Mouse (Mus musculus) left cerebral cortex, adult 8-10 months (tissue): ENCODE measurements around the gene Gabarap. TPM values are rescaled to one million over a fixed set of nuclear protein-coding genes. Genes with fewer than 3 reads are reported as not detected.

Source experiments
- DNase-seq, 2 experiments: peaks; one replicate each; pipeline ENCODE4 v3.0.0; 2022; ENCODE audit warnings: low spot score in 2 of 2
- total RNA-seq, 4 experiments: library from RNA; stranded (reverse); gene quantifications; 2 replicates each; pipeline ENCODE4 v1.2.4; 2022

Gabarap gene
- total RNA-seq, 4 experiments from 2014 or later = 218 to 247 (median 236) TPM

- DNase-seq = no peak
Observed at GRCm38 (mm10) chr11:70020022-70020631, 29.2 kb downstream of the Gabarap start.

GRCm38 (mm10) chr11:70020731-70021263, 29.9 kb downstream of the Gabarap start:
- peak; percentile 55 to 80 for DNase-seq

GRCm38 (mm10) chr11:70021264-70022132, 30.6 kb downstream of the Gabarap start:
- DNase-seq = peak; percentile 91 to 98

GRCm38 (mm10) chr11:70023481-70024150, 32.7 kb downstream of the Gabarap start:
- DNase-seq = no peak

- DNase-seq = no peak
Observed at GRCm38 (mm10) chr11:70024151-70024514, 33.2 kb downstream of the Gabarap start.

GRCm38 (mm10) chr11:70026689-70027088, 35.7 kb downstream of the Gabarap start:
- DNase-seq = no peak

- no peak for DNase-seq
Observed at GRCm38 (mm10) chr11:70027397-70027796, 36.5 kb downstream of the Gabarap start.

GRCm38 (mm10) chr11:70028401-70029129, 37.6 kb downstream of the Gabarap start:
- DNase-seq = no peak

- peak; percentile 57 to 96 for DNase-seq
Observed at GRCm38 (mm10) chr11:70029130-70029801, 38.3 kb downstream of the Gabarap start.

GRCm38 (mm10) chr11:70029829-70030550, 39.0 kb downstream of the Gabarap start:
- DNase-seq = no peak

GRCm38 (mm10) chr11:70030651-70031320, 39.8 kb downstream of the Gabarap start:
- DNase-seq = no peak

GRCm38 (mm10) chr11:70031321-70031670, 40.4 kb downstream of the Gabarap start:
- DNase-seq = no peak

GRCm38 (mm10) chr11:70038174-70038573, 47.2 kb downstream of the Gabarap start:
- no peak for DNase-seq

GRCm38 (mm10) chr11:70039631-70040030, 48.7 kb downstream of the Gabarap start:
- no peak for DNase-seq

GRCm38 (mm10) chr11:70040184-70040583, 49.2 kb downstream of the Gabarap start:
- no peak for DNase-seq

- DNase-seq = no peak
Observed at GRCm38 (mm10) chr11:70042309-70043085, 51.6 kb downstream of the Gabarap start.

- DNase-seq = no peak
Observed at GRCm38 (mm10) chr11:70043665-70044064, 52.7 kb downstream of the Gabarap start.
